Mouse (Mus musculus) kidney, adult 2 months (tissue): ENCODE data around the gene Vill. TPM values are rescaled to one million over a fixed set of nuclear protein-coding genes. Genes with fewer than 3 reads are reported as not detected.
A peak's percentile ranks its signal among the peaks of the same experiment; 100 is the strongest.

Experiments
- DNase-seq: peaks from one replicate; pipeline ENCODE4 v3.0.0; 2021
- H3K27ac ChIP-seq: fragments of 200-500 bp; 2 replicates; pipeline ENCODE4 v1.5.1; 2012; ENCODE audit warnings: low read depth, low read length, control low read depth, inconsistent platforms; ENCODE audit not compliant: insufficient read depth
- H3K27me3 ChIP-seq: fragments of 200-500 bp; replicated peaks from 2 replicates; pipeline ENCODE4 v1.6.1; 2012; ENCODE audit warnings: mild to moderate bottlenecking, moderate library complexity, low read length, inconsistent platforms; ENCODE audit not compliant: control insufficient read depth, insufficient read depth
- H3K36me3 ChIP-seq: fragments of 200-500 bp; 2 replicates; pipeline ENCODE4 v1.6.1; 2012; ENCODE audit warnings: mild to moderate bottlenecking, moderate library complexity, low read length, inconsistent platforms; ENCODE audit not compliant: control insufficient read depth, insufficient read depth
- H3K4me1 ChIP-seq: fragments of 200-500 bp; 2 replicates; pipeline ENCODE4 v1.6.1; 2011; ENCODE audit warnings: low read length; ENCODE audit not compliant: control insufficient read depth, insufficient read depth
- H3K4me3 ChIP-seq: fragments of 200-500 bp; 2 replicates; pipeline ENCODE4 v1.5.1; 2011; ENCODE audit warnings: mild to moderate bottlenecking, low read depth, low read length, control low read depth; ENCODE audit not compliant: insufficient read depth
- CTCF ChIP-seq: fragments of 200-500 bp; conservative IDR thresholded peaks from 2 replicates; pipeline ENCODE4 v1.5.1; 2011; ENCODE audit warnings: low read depth, mild to moderate bottlenecking, control low read depth, low read length, moderate library complexity, mixed read lengths; ENCODE audit not compliant: insufficient read depth, insufficient read length
- POLR2A ChIP-seq: fragments of 200-500 bp; IDR thresholded peaks from one replicate; pipeline ENCODE4 v1.6.1; 2011; ENCODE audit warnings: low read depth, low read length, control low read depth
- WGBS: fragments of 180-500 bp; shearing (Covaris S2); methylation state at CpG from one replicate; pipeline ENCODE4 v1.1.7; 2018; 5-methylcytosine and 5-hydroxymethylcytosine counted together
- polyA plus RNA-seq: library from polyadenylated mRNA; depleted of rRNA; stranded (reverse); fragments of >200 nt; gene quantifications from 2 replicates; pipeline ENCODE4 v1.2.3, GENCODE M21; 2012

The Vill gene
- polyA plus RNA-seq, 1 experiment = 48.5 TPM

DNA sequence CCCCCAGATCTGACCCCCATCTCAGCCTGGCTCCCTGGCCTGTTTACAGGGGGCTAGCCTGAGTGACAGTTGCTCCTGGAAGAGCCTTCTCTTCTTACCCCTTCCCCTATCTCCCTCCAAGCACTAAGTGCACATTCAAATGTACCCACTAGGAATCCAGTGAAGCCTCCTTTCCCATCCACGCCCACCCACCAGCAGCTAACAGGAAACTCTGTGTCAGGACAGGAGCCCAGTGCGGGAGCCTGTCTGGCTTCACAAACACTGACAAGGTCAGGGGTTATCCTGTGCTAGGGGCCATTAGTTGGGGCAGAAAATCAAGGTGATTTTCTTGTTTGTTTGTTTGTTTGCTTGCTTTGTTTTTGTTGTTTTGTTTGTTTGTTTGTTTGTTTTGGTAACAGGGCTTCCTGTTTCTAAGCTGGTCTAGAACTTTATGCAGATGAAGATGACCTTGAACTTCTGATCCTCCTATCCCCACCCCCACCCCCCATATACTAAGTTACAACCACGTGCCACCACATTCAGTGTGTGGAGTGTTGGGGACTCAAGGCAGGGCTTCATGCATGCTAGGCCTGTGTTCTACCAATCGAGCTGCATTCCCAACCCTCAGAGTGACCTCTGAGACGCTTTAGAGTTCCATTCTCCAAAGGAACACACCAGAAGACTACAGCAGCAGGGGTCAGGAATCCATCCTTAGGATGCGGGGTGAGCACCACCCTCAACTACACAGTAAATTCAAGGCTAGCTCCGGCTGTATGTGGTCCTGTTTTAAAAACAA, 30.3 kb downstream of the Vill start:
- H3K27me3 ChIP-seq = no peaks in the 10 kb centered on the region
- no peaks in the 10 kb centered on the region for H3K4me1 ChIP-seq
- no peak overlapping the region for H3K27ac ChIP-seq
- DNase-seq = no peak
- TF ChIP-seq POLR2A = no peak
- TF ChIP-seq CTCF = no peak
- 75% methylated on average over 7 of the region's 7 CpGs for WGBS
- no peak overlapping the region for H3K4me3 ChIP-seq
- no peaks in the 10 kb centered on the region for H3K36me3 ChIP-seq

DNA sequence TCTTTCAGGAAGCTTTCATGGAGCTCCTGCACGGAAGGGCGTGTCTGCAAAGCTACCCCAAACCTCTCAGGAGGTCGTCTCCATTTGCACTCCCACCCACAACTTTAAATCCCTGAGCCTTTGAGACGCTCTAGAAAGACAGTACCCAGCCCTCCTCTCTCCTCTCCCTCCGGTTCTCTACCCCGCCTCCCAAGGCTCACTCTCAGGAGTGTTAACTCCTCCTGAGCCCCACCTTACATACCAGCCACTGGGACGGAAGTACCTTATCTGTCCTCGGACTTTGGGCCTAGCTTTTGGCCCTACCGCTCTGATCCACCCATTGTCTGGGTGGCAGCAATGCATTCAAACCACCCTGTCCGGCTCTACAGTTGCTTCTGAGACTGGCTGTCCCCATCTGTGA, 31.4 kb downstream of the Vill start:
- no peaks in the 10 kb centered on the region for H3K36me3 ChIP-seq
- 91% methylated on average over 10 of the region's 10 CpGs for WGBS
- no peak overlapping the region for H3K4me3 ChIP-seq
- DNase-seq = no peak
- no peaks in the 10 kb centered on the region for H3K4me1 ChIP-seq
- H3K27me3 ChIP-seq = no peaks in the 10 kb centered on the region
- no peak overlapping the region for H3K27ac ChIP-seq
- TF ChIP-seq CTCF (no peak), POLR2A (no peak)

DNA sequence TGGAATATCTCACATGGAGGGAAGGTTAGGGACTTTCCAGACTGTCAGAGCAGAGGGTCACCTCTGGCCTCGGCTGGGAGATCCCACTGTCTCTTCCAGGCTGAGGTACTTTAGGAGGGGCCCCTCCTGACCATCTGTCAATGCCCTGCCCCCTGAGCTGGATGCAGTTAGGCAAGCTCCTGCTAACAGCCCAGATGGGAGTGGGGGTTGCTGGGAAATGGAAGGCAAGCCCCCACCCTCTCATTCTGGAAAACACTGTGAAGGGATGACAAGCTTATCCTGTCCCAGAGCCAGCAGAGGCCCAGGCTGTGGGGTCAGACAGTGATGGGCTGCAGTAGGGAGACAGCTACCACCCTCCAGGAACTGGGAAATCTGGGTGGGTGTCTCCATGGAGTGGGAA, 33.9 kb downstream of the Vill start:
- Histone ChIP-seq H3K4me1 (no peaks in the 10 kb centered on the region), H3K27ac (no peak overlapping the region), H3K27me3 (no peaks in the 10 kb centered on the region), H3K4me3 (no peak overlapping the region), H3K36me3 (no peaks in the 10 kb centered on the region)
- no peak for TF ChIP-seq POLR2A
- no peak for TF ChIP-seq CTCF
- WGBS = 70% methylated on average over 1 of the region's 1 CpGs
- no peak for DNase-seq

GRCm38 (mm10) chr9:119087309-119087708, 34.7 kb downstream of the Vill start:
- DNase-seq = no peak
- H3K36me3 ChIP-seq = no peaks in the 10 kb centered on the region
- no peaks in the 10 kb centered on the region for H3K27me3 ChIP-seq
- no peak overlapping the region for H3K4me3 ChIP-seq
- no peak for TF ChIP-seq POLR2A
- no peak for TF ChIP-seq CTCF
- H3K27ac ChIP-seq = no peak overlapping the region
- WGBS = 85% methylated on average over 5 of the region's 5 CpGs
- peaks cover 2% of the 10 kb centered on the region; the same call in 1 of the 2 replicates for H3K4me1 ChIP-seq

- peak overlapping the region; percentile 68 for H3K4me3 ChIP-seq
- H3K36me3 ChIP-seq = no peaks in the 10 kb centered on the region
- 2% methylated on average over 24 of the region's 24 CpGs for WGBS
- TF ChIP-seq CTCF (no peak), POLR2A (peak; percentile 3)
- H3K4me1 ChIP-seq = peaks cover 7% of the 10 kb centered on the region; the same call in 1 of the 2 replicates
- no peaks in the 10 kb centered on the region for H3K27me3 ChIP-seq
- peak; percentile 97 for DNase-seq
- peak overlapping the region; percentile 71 for H3K27ac ChIP-seq
These were observed 35.7 kb downstream of the Vill start for GRCm38 (mm10) chr9:119088148-119088801.

- no peaks in the 10 kb centered on the region for H3K36me3 ChIP-seq
- peaks cover 7% of the 10 kb centered on the region; the same call in 1 of the 2 replicates for H3K4me1 ChIP-seq
- no peak for TF ChIP-seq CTCF
- TF ChIP-seq POLR2A = no peak
- no peaks in the 10 kb centered on the region for H3K27me3 ChIP-seq
- H3K27ac ChIP-seq = no peak overlapping the region
- 85% methylated on average over 7 of the region's 7 CpGs for WGBS
- no peak overlapping the region for H3K4me3 ChIP-seq
- DNase-seq = no peak
These were observed 36.9 kb downstream of the Vill start for GRCm38 (mm10) chr9:119089437-119089836.

- Histone ChIP-seq H3K4me1 (peaks cover 7% of the 10 kb centered on the region; the same call in 1 of the 2 replicates), H3K27ac (no peak overlapping the region), H3K27me3 (no peaks in the 10 kb centered on the region), H3K36me3 (no peaks in the 10 kb centered on the region), H3K4me3 (no peak overlapping the region)
- DNase-seq = no peak
- 92% methylated on average over 5 of the region's 5 CpGs for WGBS
- TF ChIP-seq POLR2A (no peak), CTCF (no peak)
These were observed 37.9 kb downstream of the Vill start for GRCm38 (mm10) chr9:119090462-119090861.
